Mouse (Mus musculus): ENCODE measurements around the gene Atf2.
"Not testable (repeated sequence)": the region's sequence is repeated elsewhere in the genome, so short reads cannot be mapped to it uniquely, and the experiment has no call there.

Atf2 gene

GRCm38 (mm10) chr2:73885997-73886396 is 6.4 kb downstream of the Atf2 start:
- peak; percentile 10 for DNase-seq (ENCODE audit: low read depth, low spot score)

- DNase-seq (ENCODE audit: low read depth, low spot score) = no peak
These were observed 14.5 kb downstream of the Atf2 start for GRCm38 (mm10) chr2:73877891-73878290.

GRCm38 (mm10) chr2:73867764-73868487 is 24.5 kb downstream of the Atf2 start:
- peak; percentile 33 for DNase-seq (ENCODE audit: low read depth, low spot score)

GRCm38 (mm10) chr2:73860046-73860624 is 32.3 kb downstream of the Atf2 start:
- DNase-seq (ENCODE audit: low read depth, low spot score) = no peak

- DNase-seq (ENCODE audit: low read depth, low spot score) = no peak
These were observed 35.1 kb downstream of the Atf2 start for GRCm38 (mm10) chr2:73857352-73857751.

- DNase-seq (ENCODE audit: low read depth, low spot score) = no peak
These were observed 36.2 kb downstream of the Atf2 start for GRCm38 (mm10) chr2:73856246-73856645.

- no peak for DNase-seq (ENCODE audit: low read depth, low spot score)
These were observed 57.9 kb downstream of the Atf2 start for GRCm38 (mm10) chr2:73834406-73835015.

- DNase-seq (ENCODE audit: low read depth, low spot score) = no peak
These were observed 59.2 kb downstream of the Atf2 start for GRCm38 (mm10) chr2:73833284-73833683.

- peak; percentile 6 for DNase-seq (ENCODE audit: low read depth, low spot score)
These were observed 73.7 kb downstream of the Atf2 start for GRCm38 (mm10) chr2:73818742-73819141.

- no peak for DNase-seq (ENCODE audit: low read depth, low spot score)
These were observed 84.8 kb downstream of the Atf2 start for GRCm38 (mm10) chr2:73807609-73808008.

GRCm38 (mm10) chr2:73800127-73800526 is 92.3 kb downstream of the Atf2 start:
- DNase-seq (ENCODE audit: low read depth, low spot score) = not testable (repeated sequence)

- DNase-seq (ENCODE audit: low read depth, low spot score) = no peak
These were observed 93.7 kb downstream of the Atf2 start for GRCm38 (mm10) chr2:73798786-73799185.

- no peak for DNase-seq (ENCODE audit: low read depth, low spot score)
These were observed 94.3 kb downstream of the Atf2 start for GRCm38 (mm10) chr2:73798136-73798535.

GRCm38 (mm10) chr2:73791846-73792630 is 100.4 kb downstream of the Atf2 start:
- DNase-seq (ENCODE audit: low read depth, low spot score) = peak; percentile 9

- no peak for DNase-seq (ENCODE audit: low read depth, low spot score)
These were observed 102.1 kb downstream of the Atf2 start for GRCm38 (mm10) chr2:73790332-73790731.

- no peak for DNase-seq (ENCODE audit: low read depth, low spot score)
These were observed 104.0 kb downstream of the Atf2 start for GRCm38 (mm10) chr2:73788395-73788794.

- no peak for DNase-seq (ENCODE audit: low read depth, low spot score)
These were observed 110.0 kb downstream of the Atf2 start for GRCm38 (mm10) chr2:73782371-73782905.

- no peak for DNase-seq (ENCODE audit: low read depth, low spot score)
These were observed 112.0 kb downstream of the Atf2 start for GRCm38 (mm10) chr2:73780321-73781010.

GRCm38 (mm10) chr2:73779796-73780195 is 112.6 kb downstream of the Atf2 start:
- no peak for DNase-seq (ENCODE audit: low read depth, low spot score)

- DNase-seq (ENCODE audit: low read depth, low spot score) = no peak
These were observed 113.3 kb downstream of the Atf2 start for GRCm38 (mm10) chr2:73779016-73779595.

GRCm38 (mm10) chr2:73776936-73777335 is 115.5 kb downstream of the Atf2 start:
- no peak for DNase-seq (ENCODE audit: low read depth, low spot score)

Measured in CD4-positive helper T cell, adult 2 months (primary cell).